Mouse (Mus musculus) layer of hippocampus, adult 9-11 months (tissue): ENCODE data around the gene Ppp2r1b.

Experiments
- DNase-seq: peaks from one replicate; pipeline ENCODE4 v3.0.0; 2022

Gene Ppp2r1b

GRCm38 (mm10) chr9:50841079-50841789, 3.9 kb upstream of the Ppp2r1b start:
- no peak for DNase-seq

GRCm38 (mm10) chr9:50845547-50845946, 446 bp downstream of the Ppp2r1b start:
- DNase-seq = no peak

GRCm38 (mm10) chr9:50847133-50847532, 2.0 kb downstream of the Ppp2r1b start:
- no peak for DNase-seq

GRCm38 (mm10) chr9:50847606-50848368, 2.7 kb downstream of the Ppp2r1b start:
- DNase-seq = no peak

GRCm38 (mm10) chr9:50848821-50849220, 3.7 kb downstream of the Ppp2r1b start:
- no peak for DNase-seq

- peak; percentile 87 for DNase-seq
Observed at GRCm38 (mm10) chr9:50849249-50849648, 4.1 kb downstream of the Ppp2r1b start.

- no peak for DNase-seq
Observed at GRCm38 (mm10) chr9:50849755-50850154, 4.7 kb downstream of the Ppp2r1b start.

- DNase-seq = no peak
Observed at GRCm38 (mm10) chr9:50850271-50850670, 5.2 kb downstream of the Ppp2r1b start.

- DNase-seq = no peak
Observed at GRCm38 (mm10) chr9:50850713-50851112, 5.6 kb downstream of the Ppp2r1b start.

GRCm38 (mm10) chr9:50852634-50853349, 7.7 kb downstream of the Ppp2r1b start:
- no peak for DNase-seq

- no peak for DNase-seq
Observed at GRCm38 (mm10) chr9:50854376-50854775, 9.3 kb downstream of the Ppp2r1b start.

GRCm38 (mm10) chr9:50855133-50855766, 10.1 kb downstream of the Ppp2r1b start:
- no peak for DNase-seq

GRCm38 (mm10) chr9:50855780-50856179, 10.7 kb downstream of the Ppp2r1b start:
- DNase-seq = no peak

- DNase-seq = peak; percentile 86
Observed at GRCm38 (mm10) chr9:50856341-50857081, 11.4 kb downstream of the Ppp2r1b start.

GRCm38 (mm10) chr9:50857082-50857641, 12.1 kb downstream of the Ppp2r1b start:
- no peak for DNase-seq

GRCm38 (mm10) chr9:50858681-50859080, 13.6 kb downstream of the Ppp2r1b start:
- DNase-seq = no peak

GRCm38 (mm10) chr9:50861119-50861839, 16.2 kb downstream of the Ppp2r1b start:
- DNase-seq = peak; percentile 58

GRCm38 (mm10) chr9:50863824-50864223, 18.7 kb downstream of the Ppp2r1b start:
- DNase-seq = no peak

- DNase-seq = no peak
Observed at GRCm38 (mm10) chr9:50864877-50865276, 19.8 kb downstream of the Ppp2r1b start.

GRCm38 (mm10) chr9:50865803-50866202, 20.7 kb downstream of the Ppp2r1b start:
- DNase-seq = no peak

GRCm38 (mm10) chr9:50867015-50867414, 21.9 kb downstream of the Ppp2r1b start:
- no peak for DNase-seq
